Mouse (Mus musculus) c-Kit-positive CD71-negative TER-119-negative erythroid progenitor cells, embryonic 14.5 days (primary cell): ENCODE data around the gene Hpcal1.
"Not testable (repeated sequence)": the region's sequence is repeated elsewhere in the genome, so short reads cannot be mapped to it uniquely, and the experiment has no call there.

Experiments used
- DNase-seq: peaks from one replicate; pipeline ENCODE4 v3.0.0-alpha.2; 2013; ENCODE audit warnings: low read depth

Gene Hpcal1

DNA sequence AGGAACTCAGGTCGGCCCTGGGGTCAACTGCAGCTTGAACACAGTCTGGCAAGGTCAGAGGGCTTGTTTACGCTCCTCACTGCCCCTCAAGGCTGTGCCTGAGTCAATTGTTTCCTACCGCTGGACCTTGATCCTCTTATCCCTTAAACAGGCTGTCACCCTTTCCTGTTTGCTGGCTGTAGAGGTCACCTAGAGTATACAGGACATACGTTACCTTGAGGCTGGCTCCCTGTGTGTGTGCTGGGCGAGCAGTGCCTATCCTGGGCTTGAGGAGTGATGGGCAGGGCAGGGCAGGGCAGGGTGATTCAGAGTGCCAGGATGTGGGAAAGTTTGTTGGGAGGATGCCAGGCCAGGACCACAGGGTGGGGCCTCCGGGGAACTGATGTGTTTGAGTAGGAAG is 47.8 kb downstream of the Hpcal1 start:
- no peak for DNase-seq

DNA sequence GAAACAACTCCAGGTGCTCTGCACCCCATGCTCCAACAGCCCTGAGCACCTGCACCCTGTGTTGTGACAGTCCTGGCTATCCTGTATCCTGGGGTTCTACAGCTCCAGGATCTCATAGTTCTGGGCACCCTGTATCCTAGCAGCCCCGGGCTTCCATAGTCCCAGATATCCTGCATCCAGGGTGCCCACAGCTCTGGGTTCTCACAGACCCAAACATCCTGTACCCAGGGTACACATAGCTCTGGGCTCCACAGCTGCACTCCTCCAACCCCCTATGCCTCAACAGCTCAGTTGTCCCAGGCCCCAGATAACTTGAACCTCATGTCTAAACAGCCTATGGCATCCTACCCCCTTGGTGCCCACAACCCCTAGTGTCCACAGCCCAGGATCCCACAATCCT is 49.6 kb downstream of the Hpcal1 start:
- no peak for DNase-seq

DNA sequence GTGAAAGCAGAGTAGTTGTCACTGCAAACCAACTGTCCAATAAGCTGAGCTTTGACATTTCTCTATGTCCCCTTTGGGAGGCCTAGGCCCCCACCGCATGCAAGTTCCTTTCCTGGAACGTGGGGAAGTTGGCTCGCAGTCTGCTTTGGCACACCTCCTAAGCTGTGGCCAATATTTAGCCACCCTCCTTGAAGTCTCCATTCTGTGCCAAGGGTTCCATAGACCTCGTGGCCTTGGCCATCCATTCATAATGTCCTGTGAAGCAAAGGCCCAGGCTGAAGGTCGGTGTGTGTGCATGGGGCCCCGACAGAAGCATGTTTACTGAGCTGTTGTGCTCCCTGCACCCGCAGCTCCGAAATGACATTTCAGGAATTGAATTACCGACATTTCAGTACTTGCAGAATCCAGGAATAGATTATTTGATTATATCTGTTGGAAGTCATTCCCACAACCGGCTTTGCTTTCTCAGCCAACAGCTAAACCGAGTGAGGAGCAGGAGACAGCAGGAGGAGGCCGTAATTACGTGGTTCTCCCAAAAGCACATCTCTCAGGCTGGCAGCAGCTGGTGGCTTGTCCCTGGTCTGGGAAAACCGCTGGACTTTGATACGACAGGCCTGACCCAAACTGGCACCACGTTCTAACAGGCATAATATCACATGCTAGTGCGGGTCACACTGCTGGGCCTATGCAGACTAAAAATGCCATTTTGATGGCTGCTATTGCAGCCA is 51.1 kb downstream of the Hpcal1 start:
- no peak for DNase-seq

DNA sequence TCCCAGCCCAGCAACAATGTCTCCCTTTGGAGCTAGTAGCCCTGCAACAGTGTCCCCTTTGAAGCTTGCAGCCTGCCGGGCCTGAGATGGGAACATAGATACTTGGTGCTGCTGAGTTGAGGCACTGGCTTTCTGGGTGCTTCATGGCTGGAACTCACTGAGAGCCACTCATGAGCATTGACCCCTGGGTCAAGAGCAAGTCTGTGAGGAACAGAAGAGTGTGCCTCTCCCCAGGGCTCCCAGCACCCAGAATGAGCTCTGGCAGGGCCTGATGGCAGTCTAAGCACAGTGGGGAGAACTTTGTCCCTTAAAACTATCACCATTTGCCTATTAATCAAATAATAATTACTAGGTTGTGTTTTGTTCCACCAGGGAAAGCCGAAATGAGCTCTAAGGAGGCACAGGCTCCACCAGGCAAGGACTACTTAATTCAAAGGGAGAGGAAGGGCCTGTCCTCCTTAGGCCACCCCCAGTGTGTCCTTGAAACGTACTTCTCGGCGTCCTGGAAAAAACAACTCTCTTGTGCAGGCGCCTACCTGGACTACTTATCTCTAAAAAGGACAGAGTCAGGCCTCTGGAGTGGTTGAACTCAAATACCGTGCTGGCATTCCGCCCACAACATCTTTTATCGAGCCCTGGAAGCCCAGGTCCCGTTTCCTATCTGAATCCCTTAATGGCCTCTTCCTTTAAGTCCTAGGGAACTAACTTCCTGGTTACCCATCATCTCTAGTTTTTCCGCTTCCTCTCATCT is 52.1 kb downstream of the Hpcal1 start:
- no peak for DNase-seq

- no peak for DNase-seq
Measured at GRCm38 (mm10) chr12:17745431-17745830, 54.8 kb downstream of the Hpcal1 start.

- no peak for DNase-seq
Measured at GRCm38 (mm10) chr12:17746725-17747124, 56.1 kb downstream of the Hpcal1 start.

DNA sequence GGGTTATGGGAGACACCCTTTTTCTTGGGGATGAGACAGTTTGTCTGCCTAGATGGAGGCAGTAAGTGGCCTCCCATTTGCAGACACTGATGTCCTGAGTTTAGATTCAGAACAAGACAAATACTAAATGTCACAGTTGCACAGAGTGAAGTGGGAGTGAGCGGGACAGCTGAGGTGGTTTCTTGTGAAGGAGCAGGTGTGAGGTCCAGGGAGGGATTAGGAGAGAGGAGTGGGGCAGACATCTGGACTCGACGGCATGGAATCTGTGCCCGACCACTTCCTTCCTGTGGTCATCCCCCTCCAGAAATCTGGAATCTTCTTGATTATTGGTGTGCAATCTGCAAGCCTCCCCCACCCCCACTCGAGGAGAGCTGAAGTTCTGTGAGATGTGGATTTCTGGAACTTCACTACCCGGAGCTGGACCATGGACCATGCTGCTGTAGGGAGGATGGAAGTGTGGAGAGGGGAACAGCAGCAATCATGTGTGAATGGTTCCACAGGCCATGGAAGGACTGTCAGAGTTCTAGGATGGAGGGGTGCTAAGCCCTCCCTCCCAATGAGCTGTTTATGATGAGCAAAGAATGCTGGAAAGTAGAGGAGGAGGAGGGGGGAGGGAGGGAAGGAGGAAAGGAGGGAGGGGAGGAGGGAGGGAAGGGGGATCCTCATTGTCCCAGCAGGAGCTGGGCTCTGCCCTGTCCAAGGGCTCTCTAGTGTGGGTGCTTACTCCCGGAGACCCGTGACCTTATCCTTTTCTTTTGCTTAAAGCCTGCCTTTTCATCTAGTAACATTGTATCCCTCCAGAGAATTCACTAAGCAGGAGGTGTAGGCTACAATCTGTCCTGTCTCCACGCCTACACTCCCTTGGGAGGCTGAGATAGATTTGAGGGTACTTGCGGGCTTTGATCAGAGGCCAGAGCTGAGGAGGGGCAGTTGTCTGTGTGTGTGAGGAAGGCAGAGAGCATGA is 56.8 kb downstream of the Hpcal1 start:
- DNase-seq: no peak

- DNase-seq: no peak
Measured at GRCm38 (mm10) chr12:17748155-17748529, 57.5 kb downstream of the Hpcal1 start.

DNA sequence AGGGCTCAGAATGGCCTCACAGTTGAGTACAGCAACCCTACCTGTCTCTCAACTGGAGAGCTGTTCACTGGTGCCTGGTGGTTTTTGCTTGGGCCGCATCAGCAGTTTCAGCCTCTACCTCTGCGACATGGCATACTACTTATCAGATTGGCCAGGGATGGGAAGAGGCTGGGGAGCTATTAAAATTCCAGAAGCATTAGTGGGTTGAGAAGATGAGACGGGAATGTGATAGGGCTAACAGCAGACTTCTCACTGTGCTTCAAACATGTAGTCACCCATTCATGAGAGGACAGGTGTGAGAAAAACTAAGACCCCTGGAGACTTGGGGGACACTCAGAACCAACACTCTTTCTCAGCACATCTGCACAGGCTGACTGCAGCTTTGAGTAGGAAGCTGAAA is 59.1 kb downstream of the Hpcal1 start:
- DNase-seq: no peak

GRCm38 (mm10) chr12:17750500-17750899 is 59.8 kb downstream of the Hpcal1 start:
- DNase-seq: no peak

DNA sequence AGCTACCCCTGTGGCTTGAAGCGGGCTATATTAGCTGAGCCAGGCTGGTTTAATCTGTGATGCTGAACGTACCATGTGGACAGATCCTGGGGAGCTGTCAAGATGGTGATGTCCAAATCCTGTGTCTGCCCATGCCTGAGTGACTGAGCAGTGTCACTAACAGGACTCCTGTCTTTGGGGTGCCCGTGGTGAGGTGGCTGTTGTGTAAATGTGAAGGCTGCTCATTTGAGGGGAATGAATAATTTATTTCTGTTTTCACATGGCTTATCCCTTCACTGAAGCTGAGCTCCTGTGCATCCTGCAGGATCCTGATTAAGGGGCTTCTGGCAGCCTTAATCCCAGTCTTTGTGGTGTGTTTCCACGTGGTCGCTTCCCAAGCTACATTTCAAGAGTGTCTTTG is 62.2 kb downstream of the Hpcal1 start:
- DNase-seq: no peak

DNA sequence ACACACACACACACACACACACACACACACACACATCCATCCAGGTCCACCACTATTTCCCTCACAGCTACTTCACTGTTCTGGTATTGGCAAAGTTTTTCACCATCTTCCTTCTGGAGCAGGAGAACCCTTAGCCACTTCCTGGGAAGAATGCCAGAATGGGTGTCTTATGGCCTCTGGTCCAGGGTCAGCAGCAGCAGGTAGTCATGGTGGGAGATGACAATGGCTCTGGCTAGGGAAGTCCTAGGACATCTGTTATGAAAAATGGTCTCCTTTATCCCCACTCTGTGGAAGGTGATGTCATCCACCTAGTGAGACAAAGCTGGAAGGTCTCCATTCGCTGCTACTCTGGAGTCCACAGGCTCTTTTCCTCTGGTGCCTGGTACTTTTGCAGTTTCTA is 64.1 kb downstream of the Hpcal1 start:
- DNase-seq: no peak

GRCm38 (mm10) chr12:17756891-17757290 is 66.2 kb downstream of the Hpcal1 start:
- DNase-seq: no peak

DNA sequence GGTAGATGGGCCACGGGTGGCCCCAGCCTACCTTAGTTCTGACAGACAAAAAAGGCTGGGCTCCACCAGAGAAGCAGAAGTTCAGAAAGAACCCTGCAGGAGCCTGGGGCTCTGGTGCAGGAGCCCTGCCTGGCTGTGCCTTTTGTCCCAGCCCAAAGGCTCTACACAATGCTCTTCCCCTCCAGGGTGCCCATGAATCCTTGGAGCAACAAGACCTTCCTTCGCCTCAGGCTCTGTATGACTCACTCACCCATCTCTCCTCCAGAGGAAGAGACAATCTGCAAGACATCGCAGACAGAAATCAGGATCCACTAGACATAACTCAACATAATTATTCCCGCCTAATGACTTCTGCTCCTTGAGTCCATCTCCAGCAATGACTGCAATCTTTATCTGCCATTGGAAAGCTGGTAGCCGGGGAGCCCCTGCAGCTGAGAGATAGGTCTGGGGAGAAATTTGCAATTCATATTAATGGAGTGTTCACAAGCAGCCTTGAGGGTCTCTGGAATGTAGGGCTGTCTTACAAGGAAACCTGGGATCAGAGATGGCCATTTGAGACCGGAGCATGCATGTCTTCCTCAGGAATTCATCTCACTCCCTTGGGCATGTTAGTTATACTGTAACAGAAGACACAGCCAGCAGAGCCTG is 71.8 kb downstream of the Hpcal1 start:
- DNase-seq: no peak

- DNase-seq: no peak
Measured at GRCm38 (mm10) chr12:17763054-17763453, 72.4 kb downstream of the Hpcal1 start.

DNA sequence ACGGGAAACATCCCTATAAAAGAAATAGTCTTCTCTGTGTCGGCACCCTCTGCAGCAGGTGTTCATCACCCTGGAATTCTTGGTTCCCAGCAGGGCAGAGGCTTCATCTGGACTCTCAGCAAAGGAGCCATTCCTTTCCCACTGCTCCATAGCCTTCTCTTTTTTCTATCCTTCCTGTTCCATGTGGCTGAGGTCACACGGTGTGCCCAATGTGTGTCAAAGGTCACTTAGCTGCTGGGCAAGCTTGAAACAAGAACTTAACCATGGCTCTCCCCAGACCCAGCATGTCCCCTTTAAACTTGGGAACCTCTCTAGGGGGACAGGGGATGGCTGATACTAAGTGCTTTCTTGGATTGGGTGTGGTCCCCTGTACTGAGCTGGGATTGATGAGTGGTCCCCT is 73.3 kb downstream of the Hpcal1 start:
- no peak for DNase-seq

- not testable (repeated sequence) for DNase-seq
Measured at GRCm38 (mm10) chr12:17767567-17767966, 76.9 kb downstream of the Hpcal1 start.

DNA sequence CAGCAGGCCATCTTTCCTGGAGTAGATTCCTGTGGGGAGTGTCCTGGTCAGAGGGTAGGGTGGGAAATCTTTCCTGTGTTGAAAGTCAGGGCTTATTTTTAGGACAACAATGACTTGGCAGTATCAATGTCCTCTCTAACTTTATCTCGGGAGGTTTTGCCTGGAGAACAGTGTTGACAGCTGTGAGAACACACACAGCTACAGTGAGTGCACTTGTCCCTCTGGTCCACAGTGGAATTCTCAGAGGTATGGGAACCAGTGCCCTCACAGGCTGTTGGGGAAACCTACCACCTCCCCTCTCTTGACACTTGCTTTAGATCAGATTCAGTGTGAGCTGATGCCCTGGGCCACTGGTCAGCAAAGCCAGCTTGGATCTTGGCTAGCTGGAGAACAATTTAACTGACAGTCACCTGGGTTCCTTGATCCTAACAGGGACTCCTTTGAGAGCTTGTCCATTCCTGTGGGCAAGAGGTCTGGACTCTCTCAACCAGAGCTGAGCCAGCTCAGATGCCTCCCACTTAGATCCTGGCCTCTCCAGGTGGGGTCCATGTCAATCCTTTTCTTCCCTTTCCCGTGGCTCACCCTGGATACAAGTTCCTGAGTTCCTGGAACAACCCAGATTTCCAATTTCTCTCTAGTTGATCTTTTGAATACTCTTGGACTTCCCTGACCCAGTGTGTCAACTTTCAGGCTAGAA is 79.0 kb downstream of the Hpcal1 start:
- DNase-seq: no peak

DNA sequence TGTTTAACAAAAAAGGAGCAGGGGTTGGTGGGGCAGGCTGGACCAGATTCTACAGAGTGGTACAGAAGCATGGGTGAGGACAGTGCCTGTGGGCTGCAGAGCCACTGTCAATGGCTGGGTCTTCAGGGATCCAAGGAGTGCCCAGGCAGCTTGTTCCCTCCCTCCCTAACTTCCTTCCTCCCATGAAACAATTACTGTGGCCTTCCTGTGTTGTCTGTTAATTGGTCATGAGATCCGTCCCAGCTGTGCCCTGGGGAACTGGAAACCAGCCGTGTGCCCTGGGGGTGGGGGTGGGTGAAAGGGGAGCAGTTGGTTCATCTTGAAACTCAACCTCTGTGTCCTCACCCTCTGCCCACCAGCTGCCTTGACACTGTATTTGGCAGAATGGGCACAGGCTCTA is 79.9 kb downstream of the Hpcal1 start:
- DNase-seq: no peak

DNA sequence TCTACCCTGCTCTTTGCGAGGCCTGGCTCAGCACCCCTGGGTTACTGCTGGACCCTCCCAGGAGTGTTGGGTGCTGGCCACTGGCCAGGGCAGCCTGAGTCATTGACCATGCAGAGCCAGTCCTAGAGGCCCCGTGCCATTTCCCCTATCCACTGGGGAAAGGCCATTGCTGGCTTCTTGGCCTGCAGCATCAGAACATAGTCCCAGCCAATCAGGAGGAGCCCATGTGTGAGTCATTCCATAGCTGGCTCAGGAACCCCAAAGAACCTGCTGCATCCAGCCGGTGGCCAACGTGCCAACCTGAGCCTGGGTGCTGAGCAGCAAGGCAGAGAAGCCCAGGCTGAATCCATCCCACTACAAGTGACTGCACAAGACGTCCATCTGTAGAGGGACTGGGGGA is 83.1 kb downstream of the Hpcal1 start:
- not testable (repeated sequence) for DNase-seq

DNA sequence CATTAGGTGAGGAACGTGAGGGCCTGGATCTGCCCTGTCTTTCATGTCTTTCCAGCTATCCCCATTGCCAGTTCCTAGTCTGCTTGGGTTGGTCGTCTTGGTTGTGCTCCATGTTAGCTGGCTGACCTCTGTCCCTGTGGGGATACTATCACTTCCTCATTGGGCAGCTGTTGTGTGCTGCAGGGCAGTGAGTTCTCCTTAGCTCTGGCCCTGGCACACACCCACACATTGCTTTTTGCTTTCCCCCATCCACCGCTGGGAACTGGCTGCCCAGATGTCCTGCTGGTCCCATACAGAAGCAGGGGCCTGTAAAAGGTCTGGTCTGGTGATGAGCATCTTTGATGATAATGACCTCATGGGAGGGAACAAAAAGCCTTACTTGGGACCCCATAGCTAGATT is 84.2 kb downstream of the Hpcal1 start:
- DNase-seq: not testable (repeated sequence)
